ENCODE assay signal across 31 mouse cellular contexts in the genomic region with DNA sequence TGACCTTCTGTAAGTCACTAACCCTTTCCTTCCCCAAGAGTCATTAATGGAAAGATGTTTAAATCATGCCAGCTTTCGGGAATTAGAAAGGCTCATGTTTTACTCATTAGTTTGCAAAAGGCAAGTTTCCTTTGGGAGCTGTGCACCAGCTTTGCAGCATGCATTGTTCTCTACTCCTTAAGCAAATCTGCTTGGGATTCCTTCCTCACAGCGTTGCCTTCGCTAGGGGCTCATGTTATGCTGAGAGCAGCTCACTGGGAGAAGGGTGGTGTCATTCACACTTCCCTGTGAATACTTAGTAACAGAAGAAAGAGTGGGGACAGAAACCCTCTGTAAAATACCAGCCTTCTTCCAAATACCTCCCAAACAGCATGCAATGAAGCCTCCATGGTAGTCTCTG.
DNase-seq lines count a peak whose midpoint lies in the region; ATAC-seq and TF ChIP-seq lines count a peak whose summit lies in the region.
"Had no signal": no experiment of that assay in that cellular context is flagged by ENCODE, and none has a peak within 500 bp of the region (broad histone marks: within the 10 kb centered on the region; RNA-seq: fewer than 3 reads in every experiment).

No protein-coding gene starts in this region.

- H3K4me3 ChIP-seq in heart, embryonic 11.5 days (ENCODE audit: low read depth, low read length): no peak overlapping the region
- no peak overlapping the region for H3K4me3 ChIP-seq in midbrain, embryonic 11.5 days (ENCODE audit: low read depth, low read length)
- H3K4me3 ChIP-seq in midbrain, embryonic 16.5 days (ENCODE audit: low read depth, low read length): no peak overlapping the region
- H3K4me3 ChIP-seq: embryonic facial prominence, embryonic 10.5 days; embryonic facial prominence, embryonic 15.5 days; forebrain, embryonic 13.5 days; hindbrain, embryonic 12.5 days; intestine, embryonic 15.5 days; limb, embryonic 15.5 days; liver, embryonic 13.5 days; megakaryocyte, embryonic 14.5 days; neural tube, embryonic 15.5 days; stomach, embryonic 15.5 days had no signal

- H3K27me3 ChIP-seq in heart, embryonic 11.5 days (ENCODE audit: control insufficient read depth, insufficient read depth, low read length): no peaks in the 10 kb centered on the region
- H3K27me3 ChIP-seq in midbrain, embryonic 11.5 days (ENCODE audit: control insufficient read depth, insufficient read depth, low read length): no peaks in the 10 kb centered on the region
- H3K27me3 ChIP-seq in midbrain, embryonic 16.5 days (ENCODE audit: control insufficient read depth, insufficient read depth, low read depth, low read length): no peaks in the 10 kb centered on the region
- H3K27me3 ChIP-seq: CH12.LX; embryonic facial prominence, embryonic 15.5 days; forebrain, embryonic 13.5 days; hindbrain, embryonic 12.5 days; intestine, embryonic 15.5 days; limb, embryonic 15.5 days; megakaryocyte, embryonic 14.5 days; neural tube, embryonic 15.5 days; stomach, embryonic 15.5 days had no signal

- no peak for TF ChIP-seq POLR2A in brain, embryonic 14.5 days (IDR thresholded peaks at IDR 0.05; ENCODE audit: borderline replicate concordance, extremely low read depth, insufficient read depth, insufficient read length, poor library complexity, severe bottlenecking)

- no peak overlapping the region for H3K27ac ChIP-seq in heart, embryonic 11.5 days (ENCODE audit: low read depth, low read length)
- H3K27ac ChIP-seq in midbrain, embryonic 11.5 days (ENCODE audit: low read depth, low read length): peak overlapping the region; percentile 14; the same call in 1 of the 2 replicates
- H3K27ac ChIP-seq in midbrain, embryonic 16.5 days (ENCODE audit: low read length): no peak overlapping the region
- H3K27ac ChIP-seq: embryonic facial prominence, embryonic 10.5 days; embryonic facial prominence, embryonic 15.5 days; forebrain, embryonic 13.5 days; hindbrain, embryonic 12.5 days; hindbrain, postnatal 0 days; intestine, embryonic 15.5 days; kidney, postnatal 0 days; limb, embryonic 15.5 days; liver, embryonic 13.5 days; neural tube, embryonic 15.5 days; stomach, embryonic 15.5 days had no signal

- H3K4me1 ChIP-seq in heart, embryonic 11.5 days (ENCODE audit: control insufficient read depth, insufficient read depth, low read length): no peaks in the 10 kb centered on the region
- H3K4me1 ChIP-seq in midbrain, embryonic 11.5 days (ENCODE audit: control insufficient read depth, insufficient read depth, low read length): peaks cover 8% of the 10 kb centered on the region
- H3K4me1 ChIP-seq in midbrain, embryonic 16.5 days (ENCODE audit: control insufficient read depth, insufficient read depth, low read length): no peaks in the 10 kb centered on the region
- H3K4me1 ChIP-seq: embryonic facial prominence, embryonic 15.5 days; forebrain, embryonic 13.5 days; hindbrain, embryonic 12.5 days; intestine, embryonic 15.5 days; limb, embryonic 15.5 days; liver, embryonic 13.5 days; megakaryocyte, embryonic 14.5 days; neural tube, embryonic 15.5 days; stomach, embryonic 15.5 days had no signal

- no peak overlapping the region for H3K9ac ChIP-seq in heart, embryonic 11.5 days (ENCODE audit: low read depth, low read length)
- H3K9ac ChIP-seq in midbrain, embryonic 11.5 days (ENCODE audit: low read length): no peak overlapping the region
- H3K9ac ChIP-seq in midbrain, embryonic 16.5 days (ENCODE audit: low read depth, low read length): no peak overlapping the region
- H3K9ac ChIP-seq: embryonic facial prominence, embryonic 15.5 days; forebrain, embryonic 13.5 days; hindbrain, embryonic 12.5 days; intestine, embryonic 15.5 days; limb, embryonic 15.5 days; liver, embryonic 13.5 days; neural tube, embryonic 15.5 days; stomach, embryonic 15.5 days had no signal

- no peak for TF ChIP-seq CTCF in brain, embryonic 14.5 days (IDR thresholded peaks at IDR 0.05; ENCODE audit: borderline replicate concordance, extremely low read depth, insufficient read depth, insufficient read length)

- H3K9me3 ChIP-seq in heart, embryonic 11.5 days (replicated peaks; ENCODE audit: control insufficient read depth, low read length): no peaks in the 10 kb centered on the region
- H3K9me3 ChIP-seq in midbrain, embryonic 11.5 days (ENCODE audit: control insufficient read depth, low read length): no peaks in the 10 kb centered on the region
- H3K9me3 ChIP-seq in midbrain, embryonic 16.5 days (replicated peaks; ENCODE audit: control insufficient read depth, low read length, poor library complexity, severe bottlenecking): no peaks in the 10 kb centered on the region
- H3K9me3 ChIP-seq: embryonic facial prominence, embryonic 10.5 days; embryonic facial prominence, embryonic 15.5 days; forebrain, embryonic 13.5 days; hindbrain, embryonic 12.5 days; intestine, embryonic 15.5 days; limb, embryonic 15.5 days; liver, embryonic 13.5 days; neural tube, embryonic 15.5 days; stomach, embryonic 15.5 days had no signal

- peak; percentile 41 for DNase-seq in heart, adult 11 months
- DNase-seq in midbrain, embryonic 11.5 days (ENCODE audit: low spot score, missing footprints): peak; percentile 83
- DNase-seq in brain, embryonic 14.5 days (ENCODE audit: low read depth): peak; percentile 43
- peak; percentile 30 for DNase-seq in forelimb bud, embryonic 11.5 days (ENCODE audit: low read depth, low spot score)
- DNase-seq: adrenal gland, adult 2 months; adrenal gland, postnatal 36 days; cerebellum, adult 8-10 months; cerebellum, postnatal 25 days; heart, postnatal 14 days; kidney, adult 2 months; layer of hippocampus, adult 9-11 months; liver, embryonic 13.5 days; lung, adult 18-20 months; lung, postnatal 4 days; right cerebral cortex, postnatal 25 days had no signal

- 42% methylated on average over 3 of the region's 3 CpGs for WGBS in heart, embryonic 11.5 days (ENCODE audit: insufficient replicate concordance)
- 25% methylated on average over 3 of the region's 3 CpGs for WGBS in midbrain, embryonic 11.5 days
- 14% methylated on average over 3 of the region's 3 CpGs for WGBS in midbrain, embryonic 16.5 days

- H3K4me2 ChIP-seq in heart, embryonic 11.5 days: no peak overlapping the region
- H3K4me2 ChIP-seq in midbrain, embryonic 11.5 days: no peak overlapping the region
- H3K4me2 ChIP-seq in midbrain, embryonic 16.5 days (ENCODE audit: low read length): no peak overlapping the region
- H3K4me2 ChIP-seq: embryonic facial prominence, embryonic 15.5 days; forebrain, embryonic 13.5 days; hindbrain, embryonic 12.5 days; intestine, embryonic 15.5 days; limb, embryonic 15.5 days; liver, embryonic 13.5 days; neural tube, embryonic 15.5 days; stomach, embryonic 15.5 days had no signal

- ATAC-seq in heart, embryonic 11.5 days (replicated peaks; ENCODE audit: insufficient number of reproducible peaks, low FRiP score, low TSS enrichment): no peak
- peak; percentile 79 for ATAC-seq in midbrain, embryonic 11.5 days (ENCODE audit: low FRiP score)
- ATAC-seq in midbrain, embryonic 16.5 days: no peak
- ATAC-seq: activated CD4-positive, CD25-positive, alpha-beta regulatory T cell, adult 4 months; forebrain, embryonic 13.5 days; hindbrain, postnatal 0 days; intestine, embryonic 15.5 days; lung, postnatal 0 days had no signal

- H3K36me3 ChIP-seq in heart, embryonic 11.5 days (ENCODE audit: control insufficient read depth, insufficient read depth, low read length): no peaks in the 10 kb centered on the region
- no peaks in the 10 kb centered on the region for H3K36me3 ChIP-seq in midbrain, embryonic 11.5 days (ENCODE audit: control insufficient read depth, insufficient read depth, low read length)
- peaks cover 4% of the 10 kb centered on the region; the same call in 1 of the 2 replicates for H3K36me3 ChIP-seq in midbrain, embryonic 16.5 days (ENCODE audit: control insufficient read depth, insufficient read depth, low read length)
- H3K36me3 ChIP-seq: embryonic facial prominence, embryonic 10.5 days; embryonic facial prominence, embryonic 15.5 days; hindbrain, embryonic 12.5 days; intestine, embryonic 15.5 days; limb, embryonic 15.5 days; liver, embryonic 13.5 days; stomach, embryonic 15.5 days had no signal

Comparison
In these comparisons a context has a peak if more than half of its experiments do, and no peak if none do; other contexts are left out.
1. DNase-seq: peak in every context shown above with its lines; median percentile 83 in midbrain, embryonic 11.5 days; 43 in brain, embryonic 14.5 days; 41 in heart, adult 11 months; 30 in forelimb bud, embryonic 11.5 days.